Mouse (Mus musculus) kidney, embryonic 14.5 days (tissue): ENCODE results near the gene Tma7. TPM values are rescaled to one million over a fixed set of nuclear protein-coding genes. Genes with fewer than 3 reads are reported as not detected.

Experiments used
- ATAC-seq: fragments of 200-750 bp; cut with Nextera tagmentation; 2 replicates; pipeline ENCODE4 v1.8.0; 2017; ENCODE audit warnings: moderate number of reproducible peaks, mild to moderate bottlenecking, moderate TSS enrichment, moderate library complexity; ENCODE audit not compliant: low FRiP score, low TSS enrichment
- H3K27ac ChIP-seq: fragments of 300-500 bp; sonication (generic); 2 replicates; pipeline ENCODE4 v1.5.1; 2014; ENCODE audit warnings: low read depth, mild to moderate bottlenecking, low read length, moderate library complexity, mixed read lengths
- H3K27me3 ChIP-seq: fragments of 300-500 bp; sonication (generic); 2 replicates; pipeline ENCODE4 v1.6.1; 2014; ENCODE audit warnings: mild to moderate bottlenecking, low read length; ENCODE audit not compliant: control insufficient read depth, insufficient read depth
- H3K36me3 ChIP-seq: fragments of 300-500 bp; sonication (generic); 2 replicates; pipeline ENCODE4 v1.6.1; 2014; ENCODE audit warnings: low read length, mixed read lengths; ENCODE audit not compliant: control insufficient read depth, insufficient read depth
- H3K4me1 ChIP-seq: fragments of 300-500 bp; sonication (generic); 2 replicates; pipeline ENCODE4 v1.6.1; 2014; ENCODE audit warnings: low read length, mixed read lengths; ENCODE audit not compliant: control insufficient read depth, insufficient read depth
- H3K4me2 ChIP-seq: fragments of 300-500 bp; sonication (generic); replicated peaks from 2 replicates; pipeline ENCODE4 v1.6.1; 2014; ENCODE audit warnings: low read depth, mild to moderate bottlenecking, low read length
- H3K4me3 ChIP-seq: fragments of 300-500 bp; sonication (generic); 2 replicates; pipeline ENCODE4 v1.5.1; 2014; ENCODE audit warnings: mild to moderate bottlenecking, low read length
- H3K9ac ChIP-seq: fragments of 300-500 bp; sonication (generic); 2 replicates; pipeline ENCODE4 v1.6.1; 2014; ENCODE audit warnings: low read depth, mild to moderate bottlenecking, low read length, moderate library complexity
- H3K9me3 ChIP-seq: fragments of 300-500 bp; sonication (generic); 2 replicates; pipeline ENCODE4 v1.6.1; 2016; ENCODE audit warnings: low read length; ENCODE audit not compliant: control insufficient read depth
- WGBS: fragments of 180-500 bp; shearing (Covaris S2); extraction: QIAGEN DNeasy Blood & Tissue Kit; methylation state at CpG from one replicate; pipeline ENCODE4 v1.1.7; 2014; 5-methylcytosine and 5-hydroxymethylcytosine counted together
- polyA plus RNA-seq: library from polyadenylated mRNA; unstranded; fragments of >200 nt; fragmentation: Nextera tagmentation; extraction: Ambion mirVana; gene quantifications from 2 replicates; pipeline ENCODE4 v1.2.1, GENCODE M21; 2014

Tma7 gene
- polyA plus RNA-seq, 1 experiment from 2014 or later, result 687 TPM

- H3K36me3 ChIP-seq, result peaks cover 34% of the 10 kb centered on the region
- ATAC-seq, result peak; percentile 98
- peaks cover 15% of the 10 kb centered on the region for H3K4me1 ChIP-seq
- H3K9me3 ChIP-seq, result no peaks in the 10 kb centered on the region
- under 1% methylated on average over 57 of the region's 57 CpGs for WGBS
- peak within 1 kb of the TSS; percentile 66 for H3K4me3 ChIP-seq
- peak within 1 kb of the TSS; percentile 34; the same call in 1 of the 2 replicates for H3K27ac ChIP-seq
- peak within 1 kb of the TSS; percentile 77 for H3K9ac ChIP-seq
- H3K27me3 ChIP-seq, result no peaks in the 10 kb centered on the region
- H3K4me2 ChIP-seq, result peak within 1 kb of the TSS; percentile 83
These were observed 8.5 kb downstream of the Tma7 start, which contains the start of gene Atrip for GRCm38 (mm10) chr9:109073661-109074573. Atrip (minus strand) TSS chr9:109074124.

- Histone ChIP-seq H3K27me3 (no peaks in the 10 kb centered on the region), H3K4me3 (no peak overlapping the region), H3K27ac (no peak overlapping the region), H3K4me1 (peaks cover 8% of the 10 kb centered on the region), H3K4me2 (no peak overlapping the region), H3K36me3 (peaks cover 79% of the 10 kb centered on the region), H3K9me3 (no peaks in the 10 kb centered on the region), H3K9ac (no peak overlapping the region)
- 91% methylated on average over 3 of the region's 3 CpGs for WGBS
- no peak for ATAC-seq
These were observed 14.2 kb downstream of the Tma7 start for GRCm38 (mm10) chr9:109068095-109068735.

GRCm38 (mm10) chr9:109060898-109061295 lies 21.5 kb downstream of the Tma7 start:
- Histone ChIP-seq H3K4me3 (no peak overlapping the region), H3K27ac (no peak overlapping the region), H3K36me3 (peaks cover 76% of the 10 kb centered on the region), H3K9me3 (no peaks in the 10 kb centered on the region), H3K4me1 (peaks cover 4% of the 10 kb centered on the region; the same call in 1 of the 2 replicates), H3K4me2 (no peak overlapping the region), H3K27me3 (no peaks in the 10 kb centered on the region), H3K9ac (no peak overlapping the region)
- WGBS, result 89% methylated on average over 5 of the region's 5 CpGs
- ATAC-seq, result no peak

GRCm38 (mm10) chr9:109060184-109060897 lies 22.0 kb downstream of the Tma7 start:
- Histone ChIP-seq H3K9ac (no peak overlapping the region), H3K4me3 (no peak overlapping the region), H3K27ac (peak overlapping the region; percentile 90; the same call in 1 of the 2 replicates), H3K9me3 (no peaks in the 10 kb centered on the region), H3K4me2 (no peak overlapping the region), H3K36me3 (peaks cover 71% of the 10 kb centered on the region), H3K4me1 (peaks cover 8% of the 10 kb centered on the region; the same call in 1 of the 2 replicates), H3K27me3 (no peaks in the 10 kb centered on the region)
- WGBS, result 92% methylated on average over 16 of the region's 16 CpGs
- ATAC-seq, result 0 out of 2 replicates have a peak, but pooled peaks have one; percentile 0

GRCm38 (mm10) chr9:109059136-109059903 lies 23.1 kb downstream of the Tma7 start, which contains the start of gene Trex1:
Trex1 (minus strand) TSS chr9:109059734.
- Histone ChIP-seq H3K4me3 (peak within 1 kb of the TSS; percentile 36), H3K9ac (peak within 1 kb of the TSS; percentile 62), H3K9me3 (no peaks in the 10 kb centered on the region), H3K4me2 (peak within 1 kb of the TSS; percentile 50), H3K36me3 (peaks cover 61% of the 10 kb centered on the region), H3K27me3 (no peaks in the 10 kb centered on the region), H3K4me1 (peaks cover 14% of the 10 kb centered on the region; the same call in 1 of the 2 replicates), H3K27ac (peak within 1 kb of the TSS; percentile 90; the same call in 1 of the 2 replicates)
- 16% methylated on average over 15 of the region's 15 CpGs for WGBS
- ATAC-seq, result peak; percentile 79

- no peaks in the 10 kb centered on the region for H3K9me3 ChIP-seq
- no peak for ATAC-seq
- peaks cover 16% of the 10 kb centered on the region; the same call in 1 of the 2 replicates for H3K4me1 ChIP-seq
- peak overlapping the region; percentile 62; the same call in 1 of the 2 replicates for H3K9ac ChIP-seq
- peak overlapping the region; percentile 90; the same call in 1 of the 2 replicates for H3K27ac ChIP-seq
- H3K36me3 ChIP-seq, result peaks cover 49% of the 10 kb centered on the region
- WGBS, result 97% methylated on average over 19 of the region's 19 CpGs
- no peak overlapping the region; the same call in 1 of the 2 replicates for H3K4me3 ChIP-seq
- H3K4me2 ChIP-seq, result no peak overlapping the region
- H3K27me3 ChIP-seq, result no peaks in the 10 kb centered on the region
These were observed 24.2 kb downstream of the Tma7 start for GRCm38 (mm10) chr9:109058006-109058765.

- Histone ChIP-seq H3K27me3 (no peaks in the 10 kb centered on the region), H3K9me3 (no peaks in the 10 kb centered on the region), H3K27ac (no peak overlapping the region), H3K36me3 (peaks cover 43% of the 10 kb centered on the region), H3K4me2 (no peak overlapping the region), H3K9ac (no peak overlapping the region), H3K4me3 (no peak overlapping the region), H3K4me1 (peaks cover 16% of the 10 kb centered on the region; the same call in 1 of the 2 replicates)
- WGBS, result 96% methylated on average over 5 of the region's 5 CpGs
- ATAC-seq, result no peak
These were observed 24.8 kb downstream of the Tma7 start for GRCm38 (mm10) chr9:109057543-109057942.
